Mouse (Mus musculus): ENCODE measurements at regions not wholly inside any gene's neighbourhood (a gene's known extent, or its start where the extent isn't known, plus 50 kb on each side); places are given as distances from the start of the nearest gene placed in this dataset.

DNA sequence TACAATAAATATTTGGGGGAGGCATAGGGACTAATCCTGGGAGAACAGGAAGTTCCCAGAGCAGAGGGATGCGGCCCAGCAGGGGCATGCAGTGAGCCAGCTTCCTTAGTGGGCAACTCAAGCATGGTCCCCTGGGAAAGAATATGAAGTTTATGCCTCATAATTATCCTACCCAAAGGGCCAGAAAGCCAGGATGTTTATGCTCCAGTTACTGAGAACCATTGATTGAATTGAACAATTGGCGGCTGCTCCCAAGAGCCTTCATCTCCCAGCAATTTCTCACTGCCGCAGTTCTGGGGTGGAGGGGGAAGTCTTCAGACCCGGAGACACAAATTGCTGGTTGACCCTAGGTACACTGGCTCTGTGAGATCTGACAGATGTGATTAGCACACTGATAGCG lies 50.9 kb upstream of the Arntl start:
- Histone ChIP-seq H3K27ac (ENCODE audit: insufficient read depth, low read depth, low read length) (peak overlapping the region; percentile 33; the same call in 1 of the 2 replicates), H3K4me3 (ENCODE audit: insufficient read depth, low read depth, low read length) (no peak overlapping the region), H3K4me1 (ENCODE audit: control insufficient read depth, insufficient read depth, low read length) (peaks cover 17% of the 10 kb centered on the region)
- TF ChIP-seq CTCF (IDR thresholded peaks at IDR 0.05; ENCODE audit: insufficient read depth, low read depth, low read length) = no peak
- WGBS = 62% methylated on average over 5 of the region's 5 CpGs

DNA sequence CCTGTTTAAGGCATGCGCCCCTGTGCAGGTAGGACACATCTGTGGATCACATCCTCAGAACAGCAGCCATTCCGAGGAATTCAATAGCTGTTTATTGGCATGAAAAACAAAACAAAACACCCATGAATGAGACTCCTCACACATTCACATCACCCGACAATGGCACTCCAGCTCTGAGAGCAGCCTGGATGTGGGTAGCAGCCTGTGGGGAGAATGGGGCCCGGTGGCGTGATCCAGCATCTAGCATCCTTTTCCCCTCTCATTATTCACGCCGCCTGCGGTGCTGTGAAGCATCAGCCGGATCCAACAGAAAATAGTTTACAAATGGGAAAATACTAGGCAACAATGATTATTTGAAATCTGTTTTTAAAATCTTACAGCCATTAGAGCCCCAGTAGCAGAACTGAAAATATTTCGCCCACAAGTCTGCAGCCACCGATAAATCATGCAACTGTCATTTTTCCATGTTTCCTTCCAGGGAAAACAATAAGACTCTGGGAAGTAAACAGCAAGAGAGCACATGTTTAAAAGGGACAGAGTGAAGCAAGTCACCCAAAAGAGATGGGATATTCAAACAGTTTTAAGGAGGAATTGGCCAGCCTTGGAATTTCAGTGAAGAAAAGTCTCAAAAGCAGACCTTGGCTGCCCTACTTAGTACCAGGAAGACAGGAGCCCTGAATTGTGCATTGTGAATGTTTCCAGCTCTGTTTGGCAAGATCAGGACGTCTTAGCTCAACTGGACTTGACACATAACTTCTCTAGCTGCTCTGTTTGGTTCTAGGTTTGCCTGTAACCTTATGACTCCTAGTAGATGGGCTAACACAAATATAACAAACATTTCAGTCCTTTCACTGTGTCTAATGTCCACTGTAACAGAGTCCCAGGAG lies 50.2 kb upstream of the Arntl start:
- Histone ChIP-seq H3K4me1 (ENCODE audit: control insufficient read depth, insufficient read depth, low read length) (peaks cover 14% of the 10 kb centered on the region; the same call in 1 of the 2 replicates), H3K27ac (ENCODE audit: insufficient read depth, low read depth, low read length) (peak overlapping the region; percentile 33; the same call in 1 of the 2 replicates), H3K4me3 (ENCODE audit: insufficient read depth, low read depth, low read length) (no peak overlapping the region)
- 37% methylated on average over 12 of the region's 12 CpGs for WGBS
- TF ChIP-seq POLR2A (IDR thresholded peaks at IDR 0.05; ENCODE audit: insufficient read depth, low read depth, low read length) = no peak
- no peak for TF ChIP-seq CTCF (IDR thresholded peaks at IDR 0.05; ENCODE audit: insufficient read depth, low read depth, low read length)

Data from olfactory bulb, adult 2 months (tissue).